Mouse (Mus musculus): ENCODE results near the gene Mcu.

Gene Mcu

GRCm38 (mm10) chr10:59424453-59424852 is 192.0 kb downstream of the Mcu start:
- no peak for DNase-seq

- DNase-seq = no peak
These were observed 197.0 kb downstream of the Mcu start for GRCm38 (mm10) chr10:59419516-59419915.

GRCm38 (mm10) chr10:59416623-59417022 is 199.9 kb downstream of the Mcu start:
- DNase-seq = no peak

GRCm38 (mm10) chr10:59413711-59414110 is 202.8 kb downstream of the Mcu start:
- DNase-seq = no peak

- no peak for DNase-seq
These were observed 206.2 kb downstream of the Mcu start for GRCm38 (mm10) chr10:59410264-59410663.

DNA sequence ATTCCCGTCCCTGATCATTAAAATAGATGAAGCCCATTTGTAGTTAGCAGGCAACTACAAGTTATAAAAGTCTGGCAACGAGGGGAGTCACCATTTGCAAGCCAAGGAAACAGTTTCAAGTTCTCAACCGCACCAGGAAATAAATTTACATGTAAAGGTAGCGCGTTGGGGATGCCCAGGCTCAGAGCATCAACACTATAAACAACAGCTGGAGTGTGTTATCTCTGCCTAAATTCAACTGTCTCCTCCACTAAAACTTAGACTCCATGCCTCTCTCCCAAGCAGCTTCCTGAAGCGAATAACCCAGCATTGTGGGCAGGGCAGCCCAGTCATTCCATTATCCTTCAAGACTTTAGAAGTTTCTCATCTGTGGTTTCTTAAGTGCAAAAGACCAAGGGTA is 208.0 kb downstream of the Mcu start:
- DNase-seq = no peak

DNA sequence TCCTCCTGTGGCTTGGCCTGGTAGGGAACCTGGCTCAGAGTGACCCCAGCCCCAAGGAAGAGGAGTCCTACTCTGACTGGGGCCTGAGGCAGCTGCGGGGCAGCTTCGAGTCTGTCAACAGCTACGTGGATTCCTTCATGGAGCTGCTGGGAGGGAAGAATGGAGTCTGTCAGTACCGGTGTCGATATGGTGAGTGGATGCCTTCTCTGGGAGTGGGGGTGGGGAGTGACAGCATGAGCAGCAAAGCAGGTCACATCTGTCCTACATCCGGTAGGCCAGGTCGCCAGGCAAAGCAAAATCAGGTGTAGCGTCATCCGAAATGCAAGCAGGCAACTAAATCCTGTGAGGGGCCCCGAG is 212.7 kb downstream of the Mcu start:
- DNase-seq = no peak

DNA sequence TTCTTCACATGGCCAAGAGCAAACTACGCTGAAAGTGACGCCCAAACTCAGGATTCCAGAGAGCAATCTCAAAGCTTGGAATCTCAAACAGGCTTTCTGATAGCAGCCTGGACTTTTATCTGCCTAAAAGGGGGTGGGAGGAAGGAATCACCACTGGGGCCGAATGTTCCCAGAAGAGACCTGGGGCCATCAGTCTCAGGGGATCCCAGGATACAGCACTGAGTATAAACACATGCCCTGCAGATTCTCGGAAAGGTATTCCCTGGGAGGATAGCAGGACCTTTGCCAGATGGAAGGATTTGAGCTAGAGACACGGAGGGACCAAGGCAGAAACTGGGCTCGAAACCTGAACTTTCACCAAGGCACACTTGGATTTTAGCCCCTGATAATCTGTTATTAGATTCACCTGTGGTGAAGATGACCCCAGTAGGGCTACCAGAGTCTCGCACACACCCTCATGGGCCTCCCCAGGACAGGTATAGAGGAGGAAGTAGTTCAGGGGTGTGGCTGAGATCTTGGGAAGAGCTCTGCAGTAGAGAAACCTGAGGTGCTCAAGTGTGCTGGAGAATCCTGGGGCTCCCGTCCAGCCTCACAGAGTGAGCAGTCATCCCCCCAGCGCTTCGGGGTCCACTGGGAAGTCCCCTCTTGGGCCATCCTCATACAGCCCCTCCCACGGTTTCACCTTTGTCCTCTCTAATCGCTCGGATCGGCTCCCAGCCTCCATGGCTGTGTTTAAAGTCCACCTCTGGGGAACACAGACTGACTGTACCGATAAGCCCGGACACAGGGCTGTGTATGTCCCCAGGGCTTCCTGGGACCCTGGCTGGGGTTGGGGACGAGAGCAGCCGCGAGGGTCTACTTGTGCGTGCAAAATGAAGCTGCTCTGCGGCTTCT is 213.3 kb downstream of the Mcu start, which contains the start of gene Pla2g12b:
TSS of gene Pla2g12b (plus strand) at position 762 of the 894 bp plus-strand sequence.
- DNase-seq = no peak
